Mouse (Mus musculus) c-Kit-positive CD71-negative TER-119-negative erythroid progenitor cells, embryonic 14.5 days (primary cell): ENCODE data around the gene Mxra7.
"Not testable (repeated sequence)": the region's sequence is repeated elsewhere in the genome, so short reads cannot be mapped to it uniquely, and the experiment has no call there.

Experiments
- DNase-seq: peaks from one replicate; pipeline ENCODE4 v3.0.0-alpha.2; 2013; ENCODE audit warnings: low read depth

Gene Mxra7

GRCm38 (mm10) chr11:116827534-116828165 lies at the start of gene Mxra7:
Gene Mxra7, minus strand, starts transcription at chr11:116828046.
- DNase-seq = no peak

GRCm38 (mm10) chr11:116873987-116874386 lies 46.1 kb upstream of the Mxra7 start:
- no peak for DNase-seq

GRCm38 (mm10) chr11:116871538-116871937 lies 43.7 kb upstream of the Mxra7 start:
- no peak for DNase-seq

- DNase-seq = no peak
Measured at GRCm38 (mm10) chr11:116869641-116870040, 41.8 kb upstream of the Mxra7 start.

GRCm38 (mm10) chr11:116869223-116869622 lies 41.4 kb upstream of the Mxra7 start:
- no peak for DNase-seq

GRCm38 (mm10) chr11:116868129-116868528 lies 40.3 kb upstream of the Mxra7 start:
- no peak for DNase-seq

- DNase-seq = no peak
Measured at GRCm38 (mm10) chr11:116865945-116866585, 38.2 kb upstream of the Mxra7 start.

GRCm38 (mm10) chr11:116864444-116864843 lies 36.6 kb upstream of the Mxra7 start:
- no peak for DNase-seq

GRCm38 (mm10) chr11:116857183-116857850 lies 29.5 kb upstream of the Mxra7 start:
- no peak for DNase-seq

- DNase-seq = no peak
Measured at GRCm38 (mm10) chr11:116854279-116854678, 26.4 kb upstream of the Mxra7 start.

GRCm38 (mm10) chr11:116853512-116853928 lies 25.7 kb upstream of the Mxra7 start:
- peak; percentile 84 for DNase-seq

GRCm38 (mm10) chr11:116852891-116853511 lies 25.2 kb upstream of the Mxra7 start, which contains the start of gene Srsf2:
Gene Srsf2, minus strand, starts transcription at chr11:116853094.
- peak; percentile 89 for DNase-seq

GRCm38 (mm10) chr11:116852291-116852890 lies 24.5 kb upstream of the Mxra7 start, which contains the start of gene Mfsd11:
Gene Mfsd11, plus strand, starts transcription at chr11:116852440.
- no peak for DNase-seq

- DNase-seq = no peak
Measured at GRCm38 (mm10) chr11:116851576-116852290, 23.9 kb upstream of the Mxra7 start.

- no peak for DNase-seq
Measured at GRCm38 (mm10) chr11:116850833-116851477, 23.1 kb upstream of the Mxra7 start.

GRCm38 (mm10) chr11:116850085-116850484 lies 22.2 kb upstream of the Mxra7 start:
- DNase-seq = no peak

GRCm38 (mm10) chr11:116849587-116849986 lies 21.7 kb upstream of the Mxra7 start:
- DNase-seq = no peak

GRCm38 (mm10) chr11:116848877-116849178 lies 21.0 kb upstream of the Mxra7 start:
- DNase-seq = not testable (repeated sequence)

- DNase-seq = no peak
Measured at GRCm38 (mm10) chr11:116848086-116848876, 20.4 kb upstream of the Mxra7 start.
